Mouse (Mus musculus): ENCODE measurements at regions not wholly inside any gene's neighbourhood (a gene's known extent, or its start where the extent isn't known, plus 50 kb on each side); places are given as distances from the start of the nearest gene placed in this dataset.

- DNase-seq (ENCODE audit: low spot score in 2 of 2) = no peak
Observed at GRCm38 (mm10) chr4:101342071-101342762, 76.9 kb upstream of the Ak4 start.

- no peak for DNase-seq (ENCODE audit: low spot score in 2 of 2)
Observed at GRCm38 (mm10) chr4:101340741-101341140, 75.7 kb upstream of the Jak1 start.

GRCm38 (mm10) chr4:101338211-101338610, 73.1 kb upstream of the Jak1 start:
- DNase-seq (ENCODE audit: low spot score in 2 of 2) = no peak

DNA sequence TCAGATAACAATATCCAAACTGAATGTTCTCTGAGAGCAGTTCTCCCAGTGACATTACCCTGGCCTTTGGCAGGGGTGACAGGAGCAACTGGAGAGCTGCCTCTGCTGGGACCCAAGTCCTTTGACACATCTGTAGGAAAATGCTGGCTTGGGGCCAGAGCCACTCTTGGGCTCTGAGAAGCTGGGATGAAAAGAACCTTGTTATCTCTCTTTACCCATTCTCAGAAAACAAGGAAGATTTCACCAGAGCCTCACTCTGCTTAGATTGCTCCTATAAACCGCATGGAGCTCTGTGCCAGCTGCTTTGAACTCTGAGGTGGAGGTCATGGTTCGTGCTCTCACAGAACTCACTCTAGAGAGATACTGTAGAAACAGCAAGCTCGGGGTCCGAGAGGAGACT, 71.7 kb upstream of the Jak1 start:
- DNase-seq (ENCODE audit: low spot score in 2 of 2) = no peak

DNA sequence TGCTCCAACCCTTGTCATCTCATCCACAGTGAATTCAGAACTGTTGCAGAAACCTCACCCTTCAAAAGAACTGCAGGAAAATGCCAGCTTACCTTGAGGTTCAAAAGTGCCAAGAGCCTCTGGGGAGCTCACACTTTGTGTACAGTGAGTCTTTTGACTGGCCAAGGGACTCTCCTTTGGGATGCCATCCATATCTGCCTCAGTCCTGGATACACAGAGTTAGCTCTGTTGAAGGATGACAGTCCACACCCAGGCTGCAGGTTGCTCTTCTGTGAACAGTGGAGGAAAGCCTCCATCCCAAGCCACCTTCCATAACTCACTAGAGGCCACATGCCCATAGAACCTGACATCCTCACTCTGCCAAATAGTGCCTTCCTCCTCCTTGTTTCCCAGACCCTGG, 71.3 kb upstream of the Jak1 start:
- DNase-seq (ENCODE audit: low spot score in 2 of 2) = no peak

- DNase-seq (ENCODE audit: low spot score in 2 of 2) = no peak
Observed at GRCm38 (mm10) chr4:101333868-101334267, 68.8 kb upstream of the Jak1 start.

GRCm38 (mm10) chr4:101333036-101333435, 68.0 kb upstream of the Jak1 start:
- DNase-seq (ENCODE audit: low spot score in 2 of 2) = no peak

DNA sequence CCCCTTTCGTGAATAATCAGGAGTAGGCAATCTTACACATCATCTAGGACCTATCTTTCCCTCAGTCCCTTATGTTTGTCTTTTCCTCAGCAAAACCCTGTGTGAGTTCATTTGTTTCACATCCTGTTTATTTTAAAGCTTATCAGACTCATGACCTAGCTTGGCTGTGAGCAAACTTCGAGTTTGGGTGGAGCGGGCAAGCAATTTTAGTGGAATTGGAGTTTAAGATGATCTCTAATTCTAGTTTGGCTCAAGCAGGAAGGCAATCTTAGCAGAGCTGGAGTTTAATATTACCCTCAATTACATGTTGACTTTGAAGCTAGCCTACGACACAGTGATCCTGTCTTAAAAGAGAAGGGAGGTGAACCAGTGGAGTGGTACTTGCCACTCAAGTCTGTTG, 66.1 kb upstream of the Jak1 start:
- DNase-seq (ENCODE audit: low spot score in 2 of 2) = no peak

- no peak for DNase-seq (ENCODE audit: low spot score in 2 of 2)
Observed at GRCm38 (mm10) chr4:101329060-101329459, 64.0 kb upstream of the Jak1 start.

GRCm38 (mm10) chr4:101326067-101326466, 61.0 kb upstream of the Jak1 start:
- DNase-seq (ENCODE audit: low spot score in 2 of 2) = no peak

DNA sequence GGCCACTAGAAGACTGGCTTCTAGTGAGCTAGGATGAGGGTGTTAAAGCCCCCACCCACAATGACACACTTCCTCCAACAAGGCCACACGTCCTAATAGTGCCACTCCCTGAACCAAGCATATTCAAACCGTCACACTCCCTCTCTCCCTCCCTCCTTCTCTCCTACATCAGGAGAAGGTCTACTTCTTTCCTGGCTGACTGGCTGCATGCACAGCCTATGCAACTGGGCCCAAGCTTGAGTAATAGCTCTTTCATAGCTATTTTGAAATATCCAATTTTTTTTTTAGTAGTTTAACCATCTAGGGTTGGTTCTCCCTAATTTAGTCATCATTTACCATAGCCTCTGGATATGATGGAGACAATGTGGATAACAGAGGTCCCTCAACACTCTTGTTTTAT, 56.6 kb upstream of the Jak1 start:
- DNase-seq (ENCODE audit: low spot score in 2 of 2) = no peak

- DNase-seq (ENCODE audit: low spot score in 2 of 2) = no peak
Observed at GRCm38 (mm10) chr4:101320587-101320986, 55.5 kb upstream of the Jak1 start.

GRCm38 (mm10) chr4:101319681-101320220, 54.7 kb upstream of the Jak1 start:
- DNase-seq (ENCODE audit: low spot score in 2 of 2) = no peak

- no peak for DNase-seq (ENCODE audit: low spot score in 2 of 2)
Observed at GRCm38 (mm10) chr4:101318836-101319235, 53.8 kb upstream of the Jak1 start.

DNA sequence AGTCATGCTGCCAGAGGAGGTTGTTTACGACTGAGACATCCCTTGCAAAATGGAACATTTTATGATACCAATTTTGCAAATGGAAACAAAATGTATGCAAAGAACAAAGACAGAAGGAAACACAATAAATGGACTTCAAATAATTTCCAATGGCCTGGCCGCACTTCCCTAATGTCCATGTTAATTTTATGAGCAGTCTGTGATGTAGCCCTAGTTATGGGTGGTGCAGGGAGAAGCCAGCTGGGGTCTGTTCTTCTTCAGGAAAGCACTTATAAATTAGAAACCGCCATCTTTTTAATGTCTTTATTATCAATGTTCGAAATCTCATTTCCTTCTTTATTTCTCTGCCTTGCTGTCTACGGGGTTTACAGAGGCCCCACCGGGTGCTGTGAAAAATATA, 51.0 kb upstream of the Jak1 start:
- DNase-seq (ENCODE audit: low spot score in 2 of 2) = no peak

All from right cerebral cortex, adult 2 months (tissue).